Mouse (Mus musculus) G1E (cell line): ENCODE results near the gene Cmbl. TPM values are rescaled to one million over a fixed set of nuclear protein-coding genes. Genes with fewer than 3 reads are reported as not detected.
A peak's percentile ranks its signal among the peaks of the same experiment; 100 is the strongest.

Source experiments
- ATAC-seq: 2 replicates; pipeline ENCODE4 v1.8.0; 2016; ENCODE audit warnings: mild to moderate bottlenecking; ENCODE audit not compliant: insufficient number of reproducible peaks, poor library complexity, low FRiP score, severe bottlenecking; ENCODE audit errors: extremely low read depth
- DNase-seq: peaks from one replicate; pipeline ENCODE4 v3.0.0; 2012; ENCODE audit warnings: low spot score
- H3K27me3 ChIP-seq: 2 replicates; pipeline ENCODE4 v1.6.1; 2012; ENCODE audit warnings: mild to moderate bottlenecking, low read length, inconsistent platforms; ENCODE audit not compliant: insufficient read depth
- H3K36me3 ChIP-seq: replicated peaks from 2 replicates; pipeline ENCODE3; 2012; ENCODE audit warnings: mild to moderate bottlenecking, inconsistent platforms
- H3K4me1 ChIP-seq: 2 replicates; pipeline ENCODE4 v1.6.1; 2012; ENCODE audit warnings: low read depth, low read length, inconsistent platforms, mixed read lengths; ENCODE audit not compliant: insufficient read depth
- H3K4me3 ChIP-seq: 2 replicates; pipeline ENCODE4 v1.5.1; 2012; ENCODE audit warnings: low read depth, mild to moderate bottlenecking, inconsistent platforms, low read length, moderate library complexity, mixed read lengths
- H3K9me3 ChIP-seq: replicated peaks from 2 replicates; pipeline ENCODE4 v1.6.1; 2012; ENCODE audit warnings: inconsistent platforms
- CTCF ChIP-seq: IDR thresholded peaks from 2 replicates; pipeline ENCODE4 v1.5.1; 2012; ENCODE audit warnings: low read depth, low read length, inconsistent platforms, mixed read lengths
- GATA1 ChIP-seq: IDR thresholded peaks from 2 replicates; pipeline ENCODE4 v1.6.1; 2012; ENCODE audit warnings: borderline replicate concordance, low read length, inconsistent platforms, mixed read lengths
- GATA2 ChIP-seq: IDR thresholded peaks from 2 replicates; pipeline ENCODE4 v1.6.1; 2012; ENCODE audit warnings: low read depth, low read length, inconsistent platforms, borderline replicate concordance
- POLR2AphosphoS5 ChIP-seq: IDR thresholded peaks from 2 replicates; pipeline ENCODE4 v1.6.1; 2012; ENCODE audit warnings: low read depth, low read length, inconsistent platforms; ENCODE audit not compliant: insufficient replicate concordance
- TAL1 ChIP-seq: conservative IDR thresholded peaks from 2 replicates; pipeline ENCODE4 v1.6.1; 2012; ENCODE audit warnings: low read depth, low read length, inconsistent platforms, mixed read lengths
- polyA plus RNA-seq: library from polyadenylated mRNA; stranded (reverse); fragments of >175 nt; gene quantifications from 2 replicates; pipeline ENCODE4 v1.2.3, GENCODE M21; 2012
- total RNA-seq, 2 experiments: library from RNA; stranded (forward) in 1 of 2; stranded (reverse) in 1 of 2; fragments of 200-1000 nt in 1 of 2; fragments of >200 nt in 1 of 2; fragmentation: Nextera tagmentation in 1 of 2; gene quantifications; 2 replicates each; pipeline ENCODE4 v1.2.3; 2014 to 2017

The Cmbl gene
- total and polyA plus RNA-seq, 3 experiments: not detected

DNA sequence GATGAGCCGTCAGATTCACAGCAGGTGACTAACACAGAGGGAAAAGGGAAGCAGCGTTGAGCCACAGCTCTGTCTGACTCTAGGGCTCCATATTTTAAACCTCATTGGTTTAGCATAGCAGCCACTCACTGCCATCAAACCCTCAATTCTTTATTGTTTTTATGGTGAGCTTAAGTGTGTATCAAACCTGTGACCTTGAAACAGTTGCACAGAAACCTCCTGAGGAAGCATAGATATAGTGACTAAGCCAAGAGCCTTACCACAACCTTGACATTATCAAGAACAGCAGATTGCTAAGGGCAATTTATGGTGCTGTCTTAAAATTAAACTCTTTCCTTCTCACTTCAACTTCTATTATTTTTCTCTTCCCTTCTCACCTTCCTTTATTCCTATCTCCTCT, 31.7 kb upstream of the Cmbl start:
- peak; percentile 29 for ATAC-seq
- H3K36me3 ChIP-seq: peaks cover 7% of the 10 kb centered on the region
- peak; percentile 85 for TF ChIP-seq TAL1
- no peak for TF ChIP-seq GATA1
- peaks cover 4% of the 10 kb centered on the region for H3K9me3 ChIP-seq
- H3K27me3 ChIP-seq: no peaks in the 10 kb centered on the region
- no peak overlapping the region for H3K4me3 ChIP-seq
- no peak for DNase-seq
- H3K4me1 ChIP-seq: peaks cover 54% of the 10 kb centered on the region

DNA sequence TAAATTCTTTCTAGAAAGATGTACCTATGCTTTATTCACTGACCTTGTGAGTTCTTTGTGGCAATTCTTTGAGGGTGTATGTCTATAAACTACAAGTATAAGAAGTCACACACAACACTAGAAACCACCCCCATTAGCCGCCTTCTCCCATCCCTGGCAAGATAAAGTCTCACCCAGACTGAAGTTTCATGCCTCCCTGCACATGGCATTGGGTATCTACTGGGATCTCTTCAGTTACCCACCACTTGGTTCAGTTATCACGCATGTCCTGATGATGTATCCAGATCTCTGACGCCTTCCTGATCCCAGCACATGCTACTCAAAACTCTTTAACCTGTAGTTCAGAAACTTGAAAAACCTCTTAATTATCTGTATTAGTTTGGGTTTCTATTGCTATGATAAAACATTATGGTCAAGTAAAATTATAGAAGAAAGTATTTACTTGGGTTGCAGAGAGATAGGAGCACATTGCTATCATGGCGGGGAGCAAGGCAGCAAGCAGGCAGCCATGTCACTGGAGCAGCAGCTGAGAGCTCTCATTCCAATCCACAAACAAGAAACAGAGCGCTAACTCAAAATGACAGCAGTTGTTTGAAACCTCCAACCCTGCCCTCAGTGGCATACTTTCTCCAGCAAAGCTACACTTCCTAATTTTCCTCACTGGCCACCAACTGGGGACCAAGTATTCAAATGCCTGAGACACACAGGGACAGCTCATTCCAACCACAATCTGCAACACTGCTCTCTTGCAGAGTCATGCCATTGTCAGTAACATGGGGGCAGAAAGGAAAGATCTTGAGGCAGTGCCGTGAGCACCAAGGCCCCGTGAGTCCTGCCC, 30.5 kb upstream of the Cmbl start:
- H3K36me3 ChIP-seq: peaks cover 7% of the 10 kb centered on the region
- no peak overlapping the region for H3K4me3 ChIP-seq
- peaks cover 49% of the 10 kb centered on the region for H3K4me1 ChIP-seq

DNA sequence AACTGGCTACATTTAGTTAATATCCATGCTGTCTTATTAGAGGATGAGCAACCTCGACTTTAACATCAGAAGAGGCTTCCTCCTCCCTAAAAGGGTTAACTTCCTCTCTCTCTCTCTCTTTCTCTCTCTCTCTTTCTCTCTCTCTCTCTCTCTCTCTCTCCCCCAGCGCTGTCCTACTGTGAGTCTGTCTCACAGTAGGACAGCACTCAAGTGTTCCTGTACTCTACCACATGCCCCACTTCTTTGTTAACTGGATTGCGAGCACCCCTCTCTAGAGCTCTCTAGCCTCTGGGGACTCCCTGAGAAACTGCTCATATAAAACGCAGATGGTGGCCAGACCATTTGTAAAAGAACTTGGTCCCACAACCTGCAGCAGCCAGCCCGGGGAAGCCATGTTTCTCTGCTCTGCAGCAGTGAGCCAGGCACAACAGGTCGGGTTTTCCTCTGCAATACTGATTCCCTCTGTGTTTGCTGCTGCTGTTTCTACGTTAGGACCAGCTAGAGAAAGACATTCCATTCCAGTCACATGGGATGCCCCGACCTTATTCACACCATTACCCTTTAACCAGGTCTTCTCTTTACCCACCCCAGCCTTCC, 29.8 kb upstream of the Cmbl start:
- no peak for TF ChIP-seq CTCF
- TF ChIP-seq GATA2: no peak
- TF ChIP-seq TAL1: no peak
- TF ChIP-seq POLR2AphosphoS5: no peak
- TF ChIP-seq GATA1: no peak
- peaks cover 9% of the 10 kb centered on the region for H3K9me3 ChIP-seq
- DNase-seq (no peak), ATAC-seq (no peak)
- H3K4me3 ChIP-seq: no peak overlapping the region; the same call in 1 of the 2 replicates
- H3K27me3 ChIP-seq: no peaks in the 10 kb centered on the region
- peaks cover 55% of the 10 kb centered on the region for H3K4me1 ChIP-seq
- H3K36me3 ChIP-seq: peaks cover 7% of the 10 kb centered on the region

More for the DNA sequence above, 30.5 kb upstream of the Cmbl start:
- ATAC-seq (peak; percentile 6; the same call in 1 of the 2 replicates), DNase-seq (no peak)
- Histone ChIP-seq H3K27me3 (no peaks in the 10 kb centered on the region), H3K9me3 (peaks cover 9% of the 10 kb centered on the region)
- TF ChIP-seq CTCF (no peak), TAL1 (no peak), GATA2 (no peak), GATA1 (no peak), POLR2AphosphoS5 (no peak)

DNA sequence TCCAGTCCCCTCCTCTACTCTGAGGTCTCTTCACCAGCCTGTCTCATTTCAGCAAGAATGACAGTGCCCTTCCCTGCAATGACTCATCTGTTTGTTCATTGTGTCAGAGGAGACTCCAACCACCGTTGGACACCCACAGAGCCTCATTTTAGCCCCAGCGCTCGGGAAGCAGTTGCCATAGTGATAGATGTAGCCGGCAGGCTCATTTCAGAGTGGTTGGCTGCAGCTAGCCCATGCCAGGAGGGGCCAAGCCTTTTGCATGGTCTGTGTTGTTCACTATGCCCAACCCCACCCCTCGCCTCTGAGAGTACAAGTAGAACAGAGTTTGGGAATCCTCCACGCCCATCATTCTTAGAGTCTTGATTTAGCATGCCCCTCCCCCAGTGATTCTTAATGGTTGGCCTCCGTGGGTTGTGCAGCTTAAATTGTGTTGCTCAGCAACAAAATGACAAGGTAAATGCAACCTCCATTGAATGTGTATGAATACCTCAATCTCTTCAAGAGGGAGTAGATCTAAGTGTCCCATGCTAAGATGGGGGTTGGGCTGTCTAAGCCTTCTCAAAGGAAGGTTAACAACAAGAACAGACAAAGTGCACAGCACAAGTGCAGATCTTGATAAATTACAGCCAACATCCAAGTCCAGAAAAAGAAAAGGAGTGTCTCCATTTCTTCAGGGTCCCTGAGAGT, 29.0 kb upstream of the Cmbl start:
- peak; percentile 43 for ATAC-seq
- Histone ChIP-seq H3K36me3 (peaks cover 7% of the 10 kb centered on the region), H3K27me3 (no peaks in the 10 kb centered on the region), H3K9me3 (peaks cover 9% of the 10 kb centered on the region), H3K4me3 (no peak overlapping the region), H3K4me1 (peaks cover 63% of the 10 kb centered on the region)
- TF ChIP-seq TAL1: no peak
- TF ChIP-seq GATA2: no peak
- no peak for TF ChIP-seq CTCF
- no peak for TF ChIP-seq POLR2AphosphoS5
- no peak for TF ChIP-seq GATA1
- no peak for DNase-seq

DNA sequence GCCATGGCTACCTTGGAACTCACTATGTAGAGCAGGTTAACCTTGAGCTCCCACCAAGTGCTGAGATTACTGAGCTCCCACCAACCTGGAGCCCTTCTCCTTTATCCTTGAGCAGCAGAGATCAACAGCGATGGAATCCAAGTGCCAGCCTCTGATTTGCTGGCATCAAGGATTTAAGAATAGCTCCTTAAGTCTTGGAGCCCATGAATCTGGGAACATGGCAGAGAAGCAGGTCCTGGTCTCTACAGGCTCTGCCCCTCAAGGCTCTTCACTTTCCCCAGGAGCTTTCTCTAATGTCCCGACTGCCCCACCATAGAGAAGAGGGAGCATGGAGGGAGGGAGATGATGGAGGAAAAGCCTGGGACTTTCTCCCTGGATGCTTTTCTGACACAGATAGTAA, 27.5 kb upstream of the Cmbl start:
- TF ChIP-seq TAL1: no peak
- no peak for TF ChIP-seq POLR2AphosphoS5
- no peak for TF ChIP-seq CTCF
- TF ChIP-seq GATA1: no peak
- H3K36me3 ChIP-seq: peaks cover 4% of the 10 kb centered on the region
- no peak overlapping the region for H3K4me3 ChIP-seq
- peaks cover 9% of the 10 kb centered on the region for H3K9me3 ChIP-seq
- peaks cover 71% of the 10 kb centered on the region for H3K4me1 ChIP-seq
- H3K27me3 ChIP-seq: no peaks in the 10 kb centered on the region
- DNase-seq (no peak), ATAC-seq (no peak)

DNA sequence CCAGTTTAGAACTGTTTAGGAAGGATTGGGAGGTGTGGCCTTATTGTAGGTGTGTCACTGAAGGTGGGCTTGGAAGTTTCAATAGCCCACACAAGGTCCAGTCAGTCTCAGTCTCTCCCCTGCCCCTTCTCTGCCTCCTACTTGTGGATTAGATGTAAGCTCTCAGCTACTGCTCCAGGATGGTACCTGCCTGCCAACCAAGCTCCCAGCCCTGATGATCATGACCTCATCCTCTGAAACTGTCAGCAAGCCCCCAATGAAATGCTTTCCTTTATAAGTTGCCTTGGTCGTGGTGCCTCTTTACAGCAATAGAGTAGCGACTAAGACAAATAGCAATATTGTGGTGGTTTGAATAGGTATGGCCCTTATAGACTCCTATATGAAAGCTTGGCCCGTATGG, 26.8 kb upstream of the Cmbl start:
- Histone ChIP-seq H3K9me3 (peaks cover 9% of the 10 kb centered on the region), H3K4me1 (peaks cover 70% of the 10 kb centered on the region)
- no peak for ATAC-seq

More for the DNA sequence above, 26.8 kb upstream of the Cmbl start:
- Histone ChIP-seq H3K4me3 (no peak overlapping the region), H3K27me3 (no peaks in the 10 kb centered on the region), H3K36me3 (no peaks in the 10 kb centered on the region)
- TF ChIP-seq GATA2 (no peak), GATA1 (no peak), TAL1 (no peak), POLR2AphosphoS5 (no peak), CTCF (no peak)
- DNase-seq: no peak
